8 mouse cellular contexts compared by ENCODE assay signal in genomic region chr5:123669991-123670799, GRCm38 (mm10). TPM values are rescaled to one million over a fixed set of nuclear protein-coding genes. Genes with fewer than 3 reads are reported as not detected.
DNase-seq lines count a peak whose midpoint lies in the region; ATAC-seq lines count a peak whose summit lies in the region.

No protein-coding gene starts in this region.

- no peak overlapping the region for H3K4me2 ChIP-seq in hindbrain, embryonic 16.5 days (ENCODE audit: low read length)

- H3K9ac ChIP-seq in hindbrain, embryonic 16.5 days (ENCODE audit: low read depth, low read length): no peak overlapping the region

- H3K36me3 ChIP-seq in hindbrain, embryonic 10.5 days: no peaks in the 10 kb centered on the region
- H3K36me3 ChIP-seq in hindbrain, embryonic 16.5 days (ENCODE audit: control insufficient read depth, insufficient read depth, low read length): no peaks in the 10 kb centered on the region
- H3K36me3 ChIP-seq in limb, embryonic 10.5 days: no peaks in the 10 kb centered on the region

- DNase-seq in hindbrain, embryonic 10.5 days (ENCODE audit: low spot score): no peak
- peak; percentile 78 for DNase-seq in 416B (ENCODE audit: low read depth)
- peak; percentile 60 for DNase-seq in adrenal gland, postnatal 14 days
- peak; percentile 37 for DNase-seq in limb, embryonic 10.5 days (ENCODE audit: low spot score)
- no peak for DNase-seq in right cerebral cortex, adult 2 months (ENCODE audit: low spot score in 2 of 2)
- no peak for DNase-seq in thymus, postnatal 14 days
- no peak for DNase-seq in gastrocnemius, postnatal 10 days

- no peaks in the 10 kb centered on the region for H3K9me3 ChIP-seq in hindbrain, embryonic 10.5 days
- no peaks in the 10 kb centered on the region for H3K9me3 ChIP-seq in hindbrain, embryonic 16.5 days (ENCODE audit: control insufficient read depth, low read length)
- H3K9me3 ChIP-seq in limb, embryonic 10.5 days (replicated peaks): no peaks in the 10 kb centered on the region

- peak overlapping the region; percentile 59 for H3K27ac ChIP-seq in hindbrain, embryonic 10.5 days
- H3K27ac ChIP-seq in hindbrain, embryonic 16.5 days (ENCODE audit: low read depth, low read length): no peak overlapping the region
- H3K27ac ChIP-seq in limb, embryonic 10.5 days: peak overlapping the region; percentile 14; the same call in 1 of the 2 replicates

- WGBS in hindbrain, embryonic 10.5 days: 76% methylated on average over 9 of the region's 9 CpGs
- 73% methylated on average over 9 of the region's 9 CpGs for WGBS in hindbrain, embryonic 16.5 days
- 58% methylated on average over 9 of the region's 9 CpGs for WGBS in limb, embryonic 10.5 days

- peaks cover 39% of the 10 kb centered on the region for H3K4me1 ChIP-seq in hindbrain, embryonic 10.5 days (replicated peaks)
- peaks cover 8% of the 10 kb centered on the region for H3K4me1 ChIP-seq in hindbrain, embryonic 16.5 days (ENCODE audit: control insufficient read depth, insufficient read depth, low read depth, low read length)
- peaks cover 26% of the 10 kb centered on the region for H3K4me1 ChIP-seq in limb, embryonic 10.5 days

- no peak for ATAC-seq in hindbrain, embryonic 16.5 days

- no peak overlapping the region for H3K4me3 ChIP-seq in hindbrain, embryonic 10.5 days
- no peak overlapping the region for H3K4me3 ChIP-seq in hindbrain, embryonic 16.5 days (ENCODE audit: low read length)
- no peak overlapping the region for H3K4me3 ChIP-seq in limb, embryonic 10.5 days

- H3K27me3 ChIP-seq in hindbrain, embryonic 10.5 days (ENCODE audit: insufficient read depth, poor library complexity, severe bottlenecking): no peaks in the 10 kb centered on the region
- no peaks in the 10 kb centered on the region for H3K27me3 ChIP-seq in hindbrain, embryonic 16.5 days (replicated peaks; ENCODE audit: control insufficient read depth, insufficient read depth, low read length)
- no peaks in the 10 kb centered on the region for H3K27me3 ChIP-seq in limb, embryonic 10.5 days (ENCODE audit: low read depth, poor library complexity, severe bottlenecking)

RNA-seq across cellular contexts. Expression of gene Clip1, which starts 14.2 kb away (rescaled TPM):
- 44.4 and 52.0 TPM in 2 replicates for polyA plus RNA-seq in hindbrain, embryonic 10.5 days (2016; fragmentation: Nextera tagmentation; extraction: Ambion mirVana)
- polyA plus RNA-seq in hindbrain, embryonic 16.5 days (2015; fragmentation: Nextera tagmentation; extraction: Ambion mirVana): 74.3 and 74.4 TPM in 2 replicates
- 63.1 and 64.8 TPM in 2 replicates for total RNA-seq in adrenal gland, postnatal 14 days (2021)
- 46.3 and 48.7 TPM in 2 replicates for polyA plus RNA-seq in limb, embryonic 10.5 days (2016; fragmentation: Nextera tagmentation; extraction: Ambion mirVana)
- total RNA-seq in gastrocnemius, postnatal 10 days (2021): 100 to 1,000 TPM in 1 of 2 experiments, 10 to 100 TPM in 1; 91.2 to 111 TPM

RNA-seq across cellular contexts. Expression of gene Zcchc8, which starts 50.7 kb away (rescaled TPM):
- 77.4 and 92.5 TPM in 2 replicates for polyA plus RNA-seq in hindbrain, embryonic 10.5 days (2016; fragmentation: Nextera tagmentation; extraction: Ambion mirVana)
- 48.6 and 58.6 TPM in 2 replicates for polyA plus RNA-seq in hindbrain, embryonic 16.5 days (2015; fragmentation: Nextera tagmentation; extraction: Ambion mirVana)
- 46.9 and 58.0 TPM in 2 replicates for total RNA-seq in adrenal gland, postnatal 14 days (2021)
- polyA plus RNA-seq in limb, embryonic 10.5 days (2016; fragmentation: Nextera tagmentation; extraction: Ambion mirVana): 98.1 and 111 TPM in 2 replicates
- total RNA-seq in gastrocnemius, postnatal 10 days (2021): 10 to 100 TPM; 26.6 to 33.2 TPM

Comparison
In these comparisons a context has a peak if more than half of its experiments do, and no peak if none do; other contexts are left out.
1. DNase-seq: peak in 416B (single experiment), adrenal gland, postnatal 14 days (single experiment) and limb, embryonic 10.5 days (single experiment); none in hindbrain, embryonic 10.5 days (single experiment), right cerebral cortex, adult 2 months (0 of 2), thymus, postnatal 14 days (single experiment) and gastrocnemius, postnatal 10 days (single experiment).